Mouse (Mus musculus): ENCODE results near the gene Gap43. TPM values are rescaled to one million over a fixed set of nuclear protein-coding genes. Genes with fewer than 3 reads are reported as not detected.
A peak's percentile ranks its signal among the peaks of the same experiment; 100 is the strongest.

The Gap43 gene
- total and polyA plus RNA-seq, 3 experiments = not detected

DNA sequence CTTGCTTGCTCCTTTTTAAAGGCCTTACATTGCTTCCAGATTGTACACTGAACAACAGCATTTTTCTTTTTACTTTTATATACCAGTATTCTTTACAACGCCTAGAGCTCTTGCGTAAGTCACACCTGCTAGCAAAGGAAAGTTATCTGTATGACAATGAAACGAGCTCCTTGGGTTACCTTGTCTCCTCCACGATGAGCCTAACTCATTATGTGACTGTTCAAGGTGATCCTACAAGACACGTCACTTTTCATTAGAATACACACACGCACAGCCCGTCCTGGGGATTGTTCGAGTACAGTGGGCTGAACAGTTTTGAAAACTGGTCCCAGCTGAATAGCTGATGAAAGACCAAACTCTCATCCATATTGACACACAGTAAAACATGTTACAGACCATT is 63.2 kb downstream of the Gap43 start:
- no peak overlapping the region for H3K4me3 ChIP-seq (replicated peaks in 1 of 3; ENCODE audit: low read depth in 2 of 3, low read length in 2 of 3, poor library complexity in 1 of 3)
- dilution Hi-C loops (cut with MboI; ENCODE audit: extremely low pct_ligation_motif_present, extremely low pct_unique_long_range_greater_than_20kb, low sequenced_read_pairs) = no loop called here
- H3K4me2 ChIP-seq (ENCODE audit: insufficient read depth, low read depth, poor library complexity, severe bottlenecking) = no peak overlapping the region
- no peak overlapping the region for H3K9ac ChIP-seq (ENCODE audit: insufficient read depth, low read depth)
- DNase-seq (ENCODE audit: extremely low read depth) = no peak
- no peaks in the 10 kb centered on the region for H3K9me3 ChIP-seq (replicated peaks; ENCODE audit: low read length)
- in situ Hi-C loops (cut with MboI; ENCODE audit: low pct_ligation_motif_present, low pct_unique_long_range_greater_than_20kb, low sequenced_read_pairs) = loop anchor here (25.0 kb wide), 1 partner anchor 510 kb away; no protein-coding TSS in a partner anchor
- H3K4me1 ChIP-seq (ENCODE audit: control insufficient read depth in 1 of 2, insufficient read depth in 2 of 2) = no peaks in the 10 kb centered on the region
- H3K27me3 ChIP-seq (replicated peaks) = no peaks in the 10 kb centered on the region
- H3K27ac ChIP-seq (ENCODE audit: insufficient read depth, low read depth) = no peak overlapping the region
- TF ChIP-seq ZKSCAN1 (IDR thresholded peaks at IDR 0.05; ENCODE audit: borderline replicate concordance, low read depth, low read length) (no peak), UBTF (IDR thresholded peaks at IDR 0.05; ENCODE audit: low read depth, low read length) (no peak), CTCF (conservative IDR thresholded peaks at IDR 0.05 in 1 of 2, IDR thresholded peaks at IDR 0.05 in 1 of 2; ENCODE audit: low read depth in 2 of 2, low read length in 2 of 2) (no peak), NELFE (IDR thresholded peaks at IDR 0.05; ENCODE audit: low read depth, low read length) (no peak), USF2 (conservative IDR thresholded peaks at IDR 0.05; ENCODE audit: low read depth, low read length) (no peak), MAX (IDR thresholded peaks at IDR 0.05; ENCODE audit: low read length) (no peak), KAT2A (IDR thresholded peaks at IDR 0.05; ENCODE audit: insufficient replicate concordance, low read length) (no peak), RCOR1 (conservative IDR thresholded peaks at IDR 0.05; ENCODE audit: low read depth, low read length) (no peak), NRF1 (IDR thresholded peaks at IDR 0.05; ENCODE audit: low read depth, low read length) (no peak), ELF1 (IDR thresholded peaks at IDR 0.05; ENCODE audit: low read depth, low read length) (no peak), MEF2A (IDR thresholded peaks at IDR 0.05; ENCODE audit: borderline replicate concordance, low read depth, low read length) (no peak)
- H3K36me3 ChIP-seq (replicated peaks in 1 of 2; ENCODE audit: control insufficient read depth in 1 of 2, insufficient read depth in 1 of 2, low read length in 1 of 2) = no peaks in the 10 kb centered on the region
- no peaks in the 10 kb centered on the region for H3K79me2 ChIP-seq (replicated peaks; ENCODE audit: control insufficient read depth, extremely low read depth, insufficient read depth, poor library complexity, severe bottlenecking)

DNA sequence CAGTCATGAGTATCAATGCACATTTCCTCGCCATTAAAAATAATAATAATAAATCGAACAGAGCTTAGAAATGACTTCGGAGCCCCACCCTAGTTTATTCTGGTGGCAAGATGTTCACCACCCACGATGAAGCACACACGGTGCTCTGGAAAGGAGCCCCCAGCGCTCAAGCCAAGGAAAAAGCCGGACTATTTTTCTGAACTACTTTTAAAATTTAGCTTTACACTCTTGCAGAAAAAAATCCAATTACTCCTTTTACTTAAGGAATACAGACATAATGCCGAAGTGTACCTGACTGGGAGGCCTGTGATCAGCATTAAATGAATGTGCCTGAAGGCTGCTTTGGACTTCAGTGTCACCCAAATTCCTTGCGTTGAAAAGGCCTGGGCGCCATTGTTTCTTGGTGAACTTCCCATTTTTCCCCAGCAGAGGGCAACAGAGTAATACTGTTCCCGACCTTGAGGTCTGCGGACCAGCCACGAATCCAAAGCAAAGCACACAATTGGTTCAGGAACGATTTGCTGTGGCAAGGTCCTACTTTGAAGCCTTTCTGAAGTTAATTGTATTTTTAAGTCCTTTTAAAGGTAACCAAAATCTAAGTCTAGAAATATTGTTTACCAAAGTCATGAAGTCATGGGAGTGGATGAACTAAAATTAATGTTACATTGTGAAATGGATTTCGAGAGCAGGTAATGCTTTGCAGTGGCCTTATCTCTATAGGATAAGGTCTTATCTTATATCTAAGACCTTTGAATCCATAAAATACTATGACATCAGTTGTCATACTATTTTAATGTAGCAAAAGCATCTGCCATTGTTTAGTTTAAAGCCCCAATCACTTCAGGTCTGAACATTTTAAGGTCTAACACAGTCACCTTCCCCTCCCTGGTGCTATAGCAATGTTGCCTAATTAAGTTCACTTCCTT is 64.0 kb downstream of the Gap43 start:
- dilution Hi-C loops (cut with MboI; ENCODE audit: extremely low pct_ligation_motif_present, extremely low pct_unique_long_range_greater_than_20kb, low sequenced_read_pairs) = no loop called here
- H3K36me3 ChIP-seq (replicated peaks in 1 of 2; ENCODE audit: control insufficient read depth in 1 of 2, insufficient read depth in 1 of 2, low read length in 1 of 2) = no peaks in the 10 kb centered on the region
- TF ChIP-seq MAZ (IDR thresholded peaks at IDR 0.05; ENCODE audit: low read depth, low read length) (no peak), USF1 (IDR thresholded peaks at IDR 0.05; ENCODE audit: low read depth, low read length) (no peak), MAFK (IDR thresholded peaks at IDR 0.05; ENCODE audit: insufficient replicate concordance, low read length) (no peak), SMC3 (IDR thresholded peaks at IDR 0.05; ENCODE audit: low read depth, low read length) (peak; percentile 95), CTCF (conservative IDR thresholded peaks at IDR 0.05 in 1 of 2, IDR thresholded peaks at IDR 0.05 in 1 of 2; ENCODE audit: low read depth in 2 of 2, low read length in 2 of 2) (peak; percentile 84 to 94), MEF2A (IDR thresholded peaks at IDR 0.05; ENCODE audit: borderline replicate concordance, low read depth, low read length) (no peak), TBP (conservative IDR thresholded peaks at IDR 0.05; ENCODE audit: low read depth, low read length) (no peak), IRF4 (IDR thresholded peaks at IDR 0.05; ENCODE audit: low read depth, low read length) (no peak), MXI1 (IDR thresholded peaks at IDR 0.05; ENCODE audit: low read depth, low read length) (no peak), KAT2A (IDR thresholded peaks at IDR 0.05; ENCODE audit: insufficient replicate concordance, low read length) (no peak), MYC (IDR thresholded peaks at IDR 0.05; ENCODE audit: low read depth, low read length) (0 out of 2 replicates have a peak, but pooled peaks have one; percentile 13), NELFE (IDR thresholded peaks at IDR 0.05; ENCODE audit: low read depth, low read length) (peak; percentile 59; the same call in 1 of the 2 replicates), ETS1 (conservative IDR thresholded peaks at IDR 0.05; ENCODE audit: low read depth, low read length) (no peak), NRF1 (IDR thresholded peaks at IDR 0.05; ENCODE audit: low read depth, low read length) (no peak), GABPA (IDR thresholded peaks at IDR 0.05; ENCODE audit: insufficient replicate concordance, low read depth, low read length) (no peak), CHD1 (IDR thresholded peaks at IDR 0.05; ENCODE audit: low read depth, low read length) (no peak), USF2 (conservative IDR thresholded peaks at IDR 0.05; ENCODE audit: low read depth, low read length) (no peak), JUN (IDR thresholded peaks at IDR 0.05; ENCODE audit: insufficient read depth, low read depth, low read length) (no peak), POLR2A (IDR thresholded peaks at IDR 0.05; ENCODE audit: low read depth, low read length) (no peak), E2F4 (IDR thresholded peaks at IDR 0.05; ENCODE audit: insufficient replicate concordance, low read depth, low read length) (no peak), ZKSCAN1 (IDR thresholded peaks at IDR 0.05; ENCODE audit: borderline replicate concordance, low read depth, low read length) (no peak), EP300 (IDR thresholded peaks at IDR 0.05; ENCODE audit: low read length) (no peak), POLR2AphosphoS2 (IDR thresholded peaks at IDR 0.05; ENCODE audit: low read depth, low read length) (no peak), TCF12 (IDR thresholded peaks at IDR 0.05; ENCODE audit: low read depth, low read length) (no peak), RAD21 (IDR thresholded peaks at IDR 0.05; ENCODE audit: low read depth, low read length) (peak; percentile 96)

More for the DNA sequence above, 64.0 kb downstream of the Gap43 start:
- Histone ChIP-seq H3K9ac (ENCODE audit: insufficient read depth, low read depth) (no peak overlapping the region), H3K79me2 (replicated peaks; ENCODE audit: control insufficient read depth, extremely low read depth, insufficient read depth, poor library complexity, severe bottlenecking) (no peaks in the 10 kb centered on the region), H3K9me3 (replicated peaks; ENCODE audit: low read length) (no peaks in the 10 kb centered on the region), H3K27ac (ENCODE audit: insufficient read depth, low read depth) (no peak overlapping the region), H3K4me3 (replicated peaks in 1 of 3; ENCODE audit: low read depth in 2 of 3, low read length in 2 of 3, poor library complexity in 1 of 3) (no peak overlapping the region), H3K27me3 (replicated peaks) (no peaks in the 10 kb centered on the region), H3K4me2 (ENCODE audit: insufficient read depth, low read depth, poor library complexity, severe bottlenecking) (no peak overlapping the region), H3K4me1 (ENCODE audit: control insufficient read depth in 1 of 2, insufficient read depth in 2 of 2) (peaks cover 0 to 2% of the 10 kb centered on the region in 2 experiments; a peak in 1 of 4 replicates)
- DNase-seq (ENCODE audit: extremely low read depth) = peak; percentile 77
- in situ Hi-C loops (cut with MboI; ENCODE audit: low pct_ligation_motif_present, low pct_unique_long_range_greater_than_20kb, low sequenced_read_pairs) = loop anchor here (25.0 kb wide), 1 partner anchor 511 kb away; no protein-coding TSS in a partner anchor
